Mouse (Mus musculus) neural tube, embryonic 15.5 days (tissue): ENCODE results near the gene Actg1. TPM values are rescaled to one million over a fixed set of nuclear protein-coding genes. Genes with fewer than 3 reads are reported as not detected.
"Not testable (repeated sequence)": the region's sequence is repeated elsewhere in the genome, so short reads cannot be mapped to it uniquely, and the experiment has no call there.

Experiments
- ATAC-seq: fragments of 200-750 bp; cut with Nextera tagmentation; 2 replicates; pipeline ENCODE4 v1.8.0; 2017; ENCODE audit warnings: mild to moderate bottlenecking, moderate TSS enrichment, moderate library complexity; ENCODE audit not compliant: low FRiP score
- H3K27ac ChIP-seq: fragments of 300-500 bp; sonication (generic); replicated peaks from 2 replicates; pipeline ENCODE4 v1.5.1; 2015; ENCODE audit warnings: mild to moderate bottlenecking, inconsistent platforms
- H3K27me3 ChIP-seq: fragments of 300-500 bp; sonication (generic); replicated peaks from 2 replicates; pipeline ENCODE4 v1.6.1; 2015; ENCODE audit warnings: inconsistent platforms
- H3K36me3 ChIP-seq: fragments of 300-500 bp; sonication (generic); 2 replicates; pipeline ENCODE4 v1.6.1; 2015; ENCODE audit warnings: inconsistent platforms
- H3K4me1 ChIP-seq: fragments of 300-500 bp; sonication (generic); 2 replicates; pipeline ENCODE4 v1.6.1; 2015; ENCODE audit warnings: inconsistent platforms
- H3K4me2 ChIP-seq: fragments of 300-500 bp; sonication (generic); 2 replicates; pipeline ENCODE4 v1.6.1; 2015; ENCODE audit warnings: inconsistent platforms, mild to moderate bottlenecking, moderate library complexity
- H3K4me3 ChIP-seq: fragments of 300-500 bp; sonication (generic); replicated peaks from 2 replicates; pipeline ENCODE4 v1.5.1; 2015; ENCODE audit warnings: mild to moderate bottlenecking, inconsistent platforms
- H3K9ac ChIP-seq: fragments of 300-500 bp; sonication (generic); replicated peaks from 2 replicates; pipeline ENCODE4 v1.6.1; 2015; ENCODE audit warnings: mild to moderate bottlenecking, inconsistent platforms
- H3K9me3 ChIP-seq: fragments of 300-500 bp; sonication (generic); replicated peaks from 2 replicates; pipeline ENCODE4 v1.6.1; 2016; ENCODE audit warnings: inconsistent platforms
- WGBS: fragments of 180-500 bp; shearing (Covaris S2); methylation state at CpG from one replicate; pipeline ENCODE4 v1.1.7; 2015; ENCODE audit warnings: mixed read lengths; 5-methylcytosine and 5-hydroxymethylcytosine counted together
- polyA plus RNA-seq: library from polyadenylated mRNA; unstranded; fragments of >200 nt; fragmentation: Nextera tagmentation; extraction: Ambion mirVana; gene quantifications from 2 replicates; pipeline ENCODE4 v1.2.1, GENCODE M21; 2015

Gene Actg1
- polyA plus RNA-seq, 1 experiment from 2014 or later = 3,776 TPM

GRCm38 (mm10) chr11:120359391-120359790 lies 11.0 kb upstream of the Actg1 start:
- Histone ChIP-seq H3K36me3 (no peaks in the 10 kb centered on the region), H3K4me3 (no peak overlapping the region), H3K27ac (peak overlapping the region; percentile 84; the same call in 1 of the 2 replicates), H3K4me1 (peaks cover 37% of the 10 kb centered on the region), H3K27me3 (no peaks in the 10 kb centered on the region), H3K4me2 (no peak overlapping the region), H3K9ac (no peak overlapping the region), H3K9me3 (no peaks in the 10 kb centered on the region)
- no peak for ATAC-seq
- 68% methylated on average over 6 of the region's 6 CpGs for WGBS

GRCm38 (mm10) chr11:120357791-120358401 lies 9.6 kb upstream of the Actg1 start:
- peak overlapping the region; percentile 84 for H3K27ac ChIP-seq
- WGBS = 11% methylated on average over 10 of the region's 10 CpGs

GRCm38 (mm10) chr11:120356900-120357299 lies 8.6 kb upstream of the Actg1 start:
- no peak overlapping the region for H3K9ac ChIP-seq
- H3K27ac ChIP-seq = no peak overlapping the region
- H3K4me1 ChIP-seq = peaks cover 57% of the 10 kb centered on the region
- ATAC-seq = no peak
- no peaks in the 10 kb centered on the region for H3K27me3 ChIP-seq
- H3K4me3 ChIP-seq = no peak overlapping the region
- 91% methylated on average over 4 of the region's 4 CpGs for WGBS
- H3K4me2 ChIP-seq = no peak overlapping the region
- H3K36me3 ChIP-seq = no peaks in the 10 kb centered on the region
- no peaks in the 10 kb centered on the region for H3K9me3 ChIP-seq

More at GRCm38 (mm10) chr11:120357791-120358401, 9.6 kb upstream of the Actg1 start:
- Histone ChIP-seq H3K36me3 (no peaks in the 10 kb centered on the region), H3K9ac (0 out of 2 replicates have a peak overlapping the region, but pooled peaks have one; percentile 20), H3K4me3 (no peak overlapping the region), H3K9me3 (no peaks in the 10 kb centered on the region), H3K4me1 (peaks cover 48% of the 10 kb centered on the region), H3K4me2 (peak overlapping the region; percentile 39), H3K27me3 (no peaks in the 10 kb centered on the region)
- peak; percentile 80 for ATAC-seq

- no peak overlapping the region for H3K4me3 ChIP-seq
- H3K36me3 ChIP-seq = no peaks in the 10 kb centered on the region
- no peak overlapping the region for H3K9ac ChIP-seq
- no peak overlapping the region for H3K27ac ChIP-seq
- H3K4me1 ChIP-seq = peaks cover 62% of the 10 kb centered on the region
- WGBS = 87% methylated on average over 15 of the region's 15 CpGs
- H3K27me3 ChIP-seq = no peaks in the 10 kb centered on the region
- ATAC-seq = no peak
- H3K9me3 ChIP-seq = no peaks in the 10 kb centered on the region
- no peak overlapping the region for H3K4me2 ChIP-seq
These were observed 8.0 kb upstream of the Actg1 start for GRCm38 (mm10) chr11:120356319-120356840.

- Histone ChIP-seq H3K27ac (no peak overlapping the region), H3K36me3 (no peaks in the 10 kb centered on the region), H3K4me1 (peaks cover 70% of the 10 kb centered on the region), H3K27me3 (no peaks in the 10 kb centered on the region), H3K9me3 (no peaks in the 10 kb centered on the region), H3K4me2 (no peak overlapping the region), H3K4me3 (no peak overlapping the region), H3K9ac (no peak overlapping the region)
- WGBS = 81% methylated on average over 5 of the region's 5 CpGs
- no peak for ATAC-seq
These were observed 7.1 kb upstream of the Actg1 start for GRCm38 (mm10) chr11:120355277-120356039.

GRCm38 (mm10) chr11:120354304-120355276 lies 6.2 kb upstream of the Actg1 start:
- Histone ChIP-seq H3K36me3 (no peaks in the 10 kb centered on the region), H3K27ac (no peak overlapping the region), H3K4me2 (no peak overlapping the region), H3K4me3 (no peak overlapping the region), H3K27me3 (no peaks in the 10 kb centered on the region), H3K9me3 (no peaks in the 10 kb centered on the region), H3K4me1 (peaks cover 67% of the 10 kb centered on the region), H3K9ac (no peak overlapping the region)
- WGBS = 90% methylated on average over 17 of the region's 17 CpGs
- ATAC-seq = no peak

- H3K4me1 ChIP-seq = peaks cover 65% of the 10 kb centered on the region
- H3K27me3 ChIP-seq = no peaks in the 10 kb centered on the region
- WGBS = 26% methylated on average over 26 of the region's 26 CpGs
- no peak overlapping the region for H3K9ac ChIP-seq
- no peaks in the 10 kb centered on the region for H3K9me3 ChIP-seq
- 0 out of 2 replicates have a peak overlapping the region, but pooled peaks have one; percentile 100 for H3K27ac ChIP-seq
- H3K4me3 ChIP-seq = no peak overlapping the region
- H3K36me3 ChIP-seq = no peaks in the 10 kb centered on the region
- peak overlapping the region; percentile 1; the same call in 1 of the 2 replicates for H3K4me2 ChIP-seq
- ATAC-seq = no peak
These were observed 5.4 kb upstream of the Actg1 start for GRCm38 (mm10) chr11:120353500-120354303.

GRCm38 (mm10) chr11:120352571-120353290 lies 4.4 kb upstream of the Actg1 start:
- Histone ChIP-seq H3K4me1 (peaks cover 55% of the 10 kb centered on the region), H3K9me3 (no peaks in the 10 kb centered on the region), H3K27ac (peak overlapping the region; percentile 100), H3K4me2 (no peak overlapping the region), H3K27me3 (no peaks in the 10 kb centered on the region), H3K4me3 (no peak overlapping the region), H3K9ac (0 out of 2 replicates have a peak overlapping the region, but pooled peaks have one; percentile 26), H3K36me3 (no peaks in the 10 kb centered on the region)
- ATAC-seq = no peak
- WGBS = 52% methylated on average over 13 of the region's 13 CpGs

GRCm38 (mm10) chr11:120352093-120352350 lies 3.7 kb upstream of the Actg1 start:
- peaks cover 48% of the 10 kb centered on the region for H3K4me1 ChIP-seq
- H3K4me3 ChIP-seq, H3K9ac ChIP-seq, ATAC-seq, H3K27me3 ChIP-seq, H3K36me3 ChIP-seq, H3K4me2 ChIP-seq, H3K9me3 ChIP-seq: not testable (repeated sequence)
- peak overlapping the region; percentile 100; the same call in 1 of the 2 replicates for H3K27ac ChIP-seq
- 69% methylated on average over 5 of the region's 5 CpGs for WGBS

- peaks cover 46% of the 10 kb centered on the region for H3K4me1 ChIP-seq
- 87% methylated on average over 10 of the region's 10 CpGs for WGBS
- H3K36me3 ChIP-seq = no peaks in the 10 kb centered on the region; the same call in 1 of the 2 replicates
- H3K4me3 ChIP-seq = no peak overlapping the region
- peak overlapping the region; percentile 100 for H3K27ac ChIP-seq
- peak overlapping the region; percentile 92 for H3K4me2 ChIP-seq
- no peak for ATAC-seq
- no peak overlapping the region for H3K9ac ChIP-seq
- no peaks in the 10 kb centered on the region for H3K9me3 ChIP-seq
- no peaks in the 10 kb centered on the region for H3K27me3 ChIP-seq
These were observed 3.1 kb upstream of the Actg1 start for GRCm38 (mm10) chr11:120351250-120352092.
